Mouse (Mus musculus) ES-Bruce4 (cell line): Measurements from ENCODE around the gene Erc2.

Experiments
- CTCF ChIP-seq: IDR thresholded peaks from one replicate; pipeline ENCODE4 v1.8.1; 2011; ENCODE audit warnings: low read depth, low read length
- EP300 ChIP-seq: IDR thresholded peaks from 2 replicates; pipeline ENCODE4 v1.6.1; 2011; ENCODE audit warnings: low read depth, low read length; ENCODE audit not compliant: insufficient read depth
- POLR2A ChIP-seq: IDR thresholded peaks from one replicate; pipeline ENCODE4 v1.8.1; 2011; ENCODE audit warnings: low read length; ENCODE audit not compliant: insufficient read depth

DNA sequence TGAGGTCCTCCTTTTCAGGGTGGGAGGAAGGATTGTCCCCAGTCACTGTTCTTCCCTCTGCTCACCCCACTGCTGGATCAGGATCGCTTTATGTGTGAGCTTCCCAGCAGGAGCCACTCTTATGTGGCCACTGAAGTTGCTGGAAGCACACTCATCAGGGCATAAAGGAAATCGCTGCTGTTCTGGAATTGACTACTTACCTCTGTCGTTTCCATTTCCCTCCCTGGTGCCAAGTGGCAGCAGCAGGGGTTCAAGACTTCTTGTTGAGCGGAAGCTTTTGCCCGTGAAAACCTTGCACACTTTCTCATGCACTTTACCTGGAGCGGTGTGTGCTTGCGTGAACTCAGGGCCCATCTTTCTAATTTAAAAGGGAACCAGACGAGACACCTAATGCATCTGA is 652 bp upstream of the Erc2 start:
- no peak for TF ChIP-seq CTCF
- no peak for TF ChIP-seq POLR2A
- TF ChIP-seq EP300: no peak
